Mouse (Mus musculus) small intestine, adult 2 months (tissue): ENCODE results near the gene Asap2.

ENCODE experiments used
- CTCF ChIP-seq: fragments of 200-500 bp; IDR thresholded peaks from 2 replicates; pipeline ENCODE4 v1.5.1; 2012; ENCODE audit warnings: low read depth, mild to moderate bottlenecking, control low read depth, inconsistent platforms, low read length, moderate library complexity, mixed read lengths; ENCODE audit not compliant: insufficient replicate concordance, insufficient read length; ENCODE audit errors: extremely low read depth
- POLR2A ChIP-seq: fragments of 200-500 bp; IDR thresholded peaks from 2 replicates; pipeline ENCODE4 v1.6.1; 2012; ENCODE audit warnings: low read depth, mild to moderate bottlenecking, control low read depth, inconsistent platforms, low read length, moderate library complexity

DNA sequence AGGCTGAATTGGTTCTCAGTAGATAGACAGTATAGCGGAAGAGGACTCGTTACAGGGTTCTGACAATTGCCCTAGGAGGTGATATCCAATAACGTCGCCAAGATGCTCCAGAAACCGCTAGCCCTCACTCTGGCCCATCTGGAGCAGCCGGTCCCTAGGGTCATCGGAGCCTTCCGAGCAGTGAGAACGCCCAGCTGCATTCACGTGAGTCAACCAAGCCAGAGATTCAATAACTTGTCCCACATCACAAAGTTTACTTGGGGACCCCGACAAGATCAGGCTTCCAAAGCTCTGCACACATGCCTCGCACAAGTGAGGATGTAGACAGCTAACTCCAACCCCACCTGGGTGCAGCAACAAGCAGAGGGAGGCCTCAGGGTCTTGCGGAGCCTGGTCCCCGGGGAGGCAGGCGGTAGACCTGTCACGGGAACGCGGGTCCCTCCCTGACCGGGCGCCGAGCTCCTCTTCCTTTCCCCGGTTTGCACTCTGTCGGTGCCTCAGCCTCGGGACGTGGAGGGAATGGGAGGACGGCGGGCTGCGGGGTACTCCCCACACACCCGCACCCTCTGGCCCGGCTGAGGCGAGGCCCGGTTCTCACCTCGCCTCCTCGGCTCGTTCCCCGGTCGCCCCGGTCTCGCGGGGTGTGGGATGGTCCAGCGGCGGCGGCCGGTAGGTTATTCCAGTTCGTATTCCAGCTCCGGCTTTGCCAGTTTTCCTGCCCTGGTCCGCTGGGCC, 295.4 kb downstream of the Asap2 start:
- TF ChIP-seq POLR2A = peak; percentile 35; the same call in 1 of the 2 replicates
- TF ChIP-seq CTCF = no peak
